Mouse (Mus musculus) right cerebral cortex, postnatal 36 days (tissue): Measurements from ENCODE around the gene 4931414P19Rik.

Source experiments
- DNase-seq, 2 experiments: peaks; one replicate each; pipeline ENCODE4 v3.0.0; 2022; ENCODE audit warnings: low spot score in 2 of 2, mixed read lengths in 1 of 2

The 4931414P19Rik gene

GRCm38 (mm10) chr14:54605752-54606321 lies at the start of gene 4931414P19Rik:
4931414P19Rik (minus strand) TSS chr14:54605993.
- DNase-seq: peak; percentile 39 to 65

- DNase-seq: peak; percentile 74 to 83
These were observed 47.7 kb upstream of the 4931414P19Rik start for GRCm38 (mm10) chr14:54653496-54653895.

- no peak for DNase-seq
These were observed 47.0 kb upstream of the 4931414P19Rik start for GRCm38 (mm10) chr14:54652787-54653186.

GRCm38 (mm10) chr14:54651556-54651955 lies 45.8 kb upstream of the 4931414P19Rik start:
- DNase-seq: no peak

- DNase-seq: peak; percentile 62 to 67
These were observed 45.0 kb upstream of the 4931414P19Rik start for GRCm38 (mm10) chr14:54650621-54651454.

GRCm38 (mm10) chr14:54647900-54648299 lies 42.1 kb upstream of the 4931414P19Rik start:
- no peak for DNase-seq

- DNase-seq: no peak
These were observed 41.3 kb upstream of the 4931414P19Rik start for GRCm38 (mm10) chr14:54646898-54647636.

GRCm38 (mm10) chr14:54646455-54646854 lies 40.7 kb upstream of the 4931414P19Rik start:
- no peak for DNase-seq

- no peak for DNase-seq
These were observed 38.5 kb upstream of the 4931414P19Rik start for GRCm38 (mm10) chr14:54644294-54644693.

- DNase-seq: no peak
These were observed 37.2 kb upstream of the 4931414P19Rik start for GRCm38 (mm10) chr14:54643011-54643410.

GRCm38 (mm10) chr14:54642224-54642944 lies 36.6 kb upstream of the 4931414P19Rik start:
- no peak for DNase-seq

GRCm38 (mm10) chr14:54641305-54641969 lies 35.6 kb upstream of the 4931414P19Rik start, which contains the start of gene Cdh24:
Cdh24 (minus strand) TSS chr14:54641364.
- peak; percentile 81 to 86 for DNase-seq

- DNase-seq: no peak
These were observed 35.1 kb upstream of the 4931414P19Rik start, which contains the start of gene Gm17606 for GRCm38 (mm10) chr14:54640946-54641304. Gm17606 (plus strand) TSS chr14:54640952.

GRCm38 (mm10) chr14:54640121-54640520 lies 34.3 kb upstream of the 4931414P19Rik start:
- no peak for DNase-seq

- DNase-seq: no peak
These were observed 32.4 kb upstream of the 4931414P19Rik start for GRCm38 (mm10) chr14:54638210-54638609.

- DNase-seq: no peak
These were observed 31.2 kb upstream of the 4931414P19Rik start for GRCm38 (mm10) chr14:54636954-54637353.

- DNase-seq: no peak
These were observed 28.4 kb upstream of the 4931414P19Rik start for GRCm38 (mm10) chr14:54634182-54634581.

- DNase-seq: no peak
These were observed 26.5 kb upstream of the 4931414P19Rik start for GRCm38 (mm10) chr14:54632252-54632651.

- DNase-seq: no peak
These were observed 25.4 kb upstream of the 4931414P19Rik start for GRCm38 (mm10) chr14:54631240-54631599.

- no peak for DNase-seq
These were observed 24.9 kb upstream of the 4931414P19Rik start for GRCm38 (mm10) chr14:54630583-54631239.

- DNase-seq: no peak
These were observed 24.0 kb upstream of the 4931414P19Rik start for GRCm38 (mm10) chr14:54629797-54630196.
